Mouse (Mus musculus) kidney, adult 2 months (tissue): ENCODE measurements at regions not wholly inside any gene's neighbourhood (a gene's known extent, or its start where the extent isn't known, plus 50 kb on each side); places are given as distances from the start of the nearest gene placed in this dataset.

Experiments
- CTCF ChIP-seq: fragments of 200-500 bp; conservative IDR thresholded peaks from 2 replicates; pipeline ENCODE4 v1.5.1; 2011; ENCODE audit warnings: low read depth, mild to moderate bottlenecking, control low read depth, low read length, moderate library complexity, mixed read lengths; ENCODE audit not compliant: insufficient read depth, insufficient read length
- POLR2A ChIP-seq: fragments of 200-500 bp; IDR thresholded peaks from one replicate; pipeline ENCODE4 v1.6.1; 2011; ENCODE audit warnings: low read depth, low read length, control low read depth

- no peak for TF ChIP-seq POLR2A
- TF ChIP-seq CTCF, result no peak
These were observed 187.7 kb upstream of the Lpp start for GRCm38 (mm10) chr16:24205594-24205993.
